In genomic region chr3:75720663-75721062, GRCm38 (mm10) we compare ENCODE assay signal across 9 mouse cellular contexts. TPM values are rescaled to one million over a fixed set of nuclear protein-coding genes. Genes with fewer than 3 reads are reported as not detected.
A peak's percentile ranks its signal among the peaks of the same experiment; 100 is the strongest.
DNase-seq lines count a peak whose midpoint lies in the region; ATAC-seq and TF ChIP-seq lines count a peak whose summit lies in the region.
"Had no signal": no experiment of that assay in that cellular context is flagged by ENCODE, and none has a peak within 500 bp of the region (broad histone marks: within the 10 kb centered on the region; RNA-seq: fewer than 3 reads in every experiment).

No protein-coding gene starts in this region.

- H3K9ac ChIP-seq in intestine, postnatal 0 days (ENCODE audit: low read depth, low read length) = no peak overlapping the region
- no peak overlapping the region for H3K9ac ChIP-seq in intestine, embryonic 16.5 days (ENCODE audit: low read depth, low read length)
- H3K9ac ChIP-seq in ES-E14 (ENCODE audit: insufficient read depth, low read depth, low read length, poor library complexity, severe bottlenecking) = no peak overlapping the region
- H3K9ac ChIP-seq in heart, embryonic 12.5 days = no peak overlapping the region

- no peak overlapping the region for H3K4me3 ChIP-seq in intestine, postnatal 0 days (ENCODE audit: low read depth, low read length)
- no peak overlapping the region for H3K4me3 ChIP-seq in intestine, embryonic 16.5 days (ENCODE audit: low read length)
- no peak overlapping the region for H3K4me3 ChIP-seq in ES-E14 (ENCODE audit: insufficient read depth in 1 of 2, low read depth in 1 of 2, low read length in 2 of 2, poor library complexity in 1 of 2, severe bottlenecking in 1 of 2)
- H3K4me3 ChIP-seq in heart, embryonic 12.5 days = no peak overlapping the region

- in situ Hi-C loops in ES-E14 (cut with MboI; ENCODE audit: low sequenced_read_pairs in 2 of 2, unreplicated experiment in 2 of 2) = no loop called here

- no peaks in the 10 kb centered on the region for H3K9me3 ChIP-seq in intestine, postnatal 0 days (ENCODE audit: control insufficient read depth)
- H3K9me3 ChIP-seq in intestine, embryonic 16.5 days (ENCODE audit: control insufficient read depth, low read length) = no peaks in the 10 kb centered on the region
- no peaks in the 10 kb centered on the region for H3K9me3 ChIP-seq in ES-E14 (ENCODE audit: control insufficient read depth, insufficient read depth, low read depth, low read length)
- H3K9me3 ChIP-seq in heart, embryonic 12.5 days (replicated peaks) = no peaks in the 10 kb centered on the region

- no peak overlapping the region for H3K27ac ChIP-seq in intestine, postnatal 0 days (ENCODE audit: low read depth, low read length)
- H3K27ac ChIP-seq in intestine, embryonic 16.5 days (ENCODE audit: low read length) = no peak overlapping the region
- no peak overlapping the region for H3K27ac ChIP-seq in ES-E14 (ENCODE audit: insufficient read depth, low read depth, low read length, poor library complexity, severe bottlenecking)
- no peak overlapping the region for H3K27ac ChIP-seq in heart, embryonic 12.5 days (ENCODE audit: poor library complexity, severe bottlenecking)

- no peak for ATAC-seq in intestine, postnatal 0 days
- no peak for ATAC-seq in intestine, embryonic 16.5 days
- ATAC-seq in heart, embryonic 12.5 days (ENCODE audit: insufficient number of reproducible peaks, low FRiP score) = no peak

- H3K27me3 ChIP-seq in intestine, postnatal 0 days (replicated peaks; ENCODE audit: control insufficient read depth, insufficient read depth, low read length) = no peaks in the 10 kb centered on the region
- H3K27me3 ChIP-seq in intestine, embryonic 16.5 days (replicated peaks; ENCODE audit: control insufficient read depth, insufficient read depth, low read length) = no peaks in the 10 kb centered on the region
- H3K27me3 ChIP-seq in heart, embryonic 12.5 days (replicated peaks) = no peaks in the 10 kb centered on the region

- no peaks in the 10 kb centered on the region for H3K36me3 ChIP-seq in intestine, postnatal 0 days (ENCODE audit: control insufficient read depth, insufficient read depth)
- H3K36me3 ChIP-seq in intestine, embryonic 16.5 days (ENCODE audit: control insufficient read depth, insufficient read depth, low read length) = no peaks in the 10 kb centered on the region
- no peaks in the 10 kb centered on the region for H3K36me3 ChIP-seq in ES-E14 (ENCODE audit: control insufficient read depth, insufficient read depth, low read length, poor library complexity, severe bottlenecking)
- no peaks in the 10 kb centered on the region for H3K36me3 ChIP-seq in heart, embryonic 12.5 days

- no peaks in the 10 kb centered on the region for H3K4me1 ChIP-seq in intestine, postnatal 0 days (replicated peaks; ENCODE audit: control insufficient read depth, insufficient read depth, low read length)
- H3K4me1 ChIP-seq in intestine, embryonic 16.5 days (ENCODE audit: control insufficient read depth, insufficient read depth, low read length) = no peaks in the 10 kb centered on the region
- no peaks in the 10 kb centered on the region for H3K4me1 ChIP-seq in ES-E14 (ENCODE audit: control insufficient read depth in 2 of 2, insufficient read depth in 2 of 2, low read length in 2 of 2, poor library complexity in 1 of 2)
- H3K4me1 ChIP-seq in heart, embryonic 12.5 days (replicated peaks) = no peaks in the 10 kb centered on the region

- 24% methylated on average over 2 of the region's 2 CpGs for WGBS in intestine, postnatal 0 days
- 17% methylated on average over 2 of the region's 2 CpGs for WGBS in intestine, embryonic 16.5 days
- 20% methylated on average over 2 of the region's 2 CpGs for WGBS in heart, embryonic 12.5 days

- peak; percentile 76 for TF ChIP-seq CTCF in intestine, postnatal 0 days (IDR thresholded peaks at IDR 0.05; ENCODE audit: low read depth)

- DNase-seq in 416B (ENCODE audit: low read depth) = peak; percentile 69
- DNase-seq in ES-E14 (ENCODE audit: low read depth, low spot score) = no peak
- DNase-seq in forelimb bud, embryonic 11.5 days (ENCODE audit: low read depth, low spot score) = peak; percentile 20
- no peak for DNase-seq in gastrocnemius, postnatal 10 days
- DNase-seq in kidney, adult 11 months = no peak

- H3K4me2 ChIP-seq in intestine, postnatal 0 days (replicated peaks; ENCODE audit: low read depth) = no peak overlapping the region
- no peak overlapping the region for H3K4me2 ChIP-seq in intestine, embryonic 16.5 days (ENCODE audit: low read depth, low read length)
- H3K4me2 ChIP-seq in heart, embryonic 12.5 days = no peak overlapping the region

TF ChIP-seq in ES-E14, 5 proteins besides CTCF, POLR2A, EP300 and RAD21:
- TF ChIP-seq ZNF384 (IDR thresholded peaks at IDR 0.05; ENCODE audit: low read depth, low read length) (peak; percentile 93), CHD2 (IDR thresholded peaks at IDR 0.05; ENCODE audit: low read depth, low read length) (no peak), MAFK (IDR thresholded peaks at IDR 0.05; ENCODE audit: insufficient read depth, low read depth, low read length) (0 out of 2 replicates have a peak, but pooled peaks have one; percentile 37), ZC3H11A (IDR thresholded peaks at IDR 0.05; ENCODE audit: borderline replicate concordance, low read depth, low read length) (peak; percentile 87; the same call in 1 of the 2 replicates), HCFC1 (IDR thresholded peaks at IDR 0.05; ENCODE audit: borderline replicate concordance, insufficient read depth, low read length) (no peak)
TF ChIP-seq in ES-E14: peak in this region for 3.

RNA-seq across cellular contexts. Expression of gene Gm29133, which starts 27.3 kb away (rescaled TPM):
- polyA plus RNA-seq in intestine, postnatal 0 days (2015; fragmentation: Nextera tagmentation; extraction: Ambion mirVana) = not detected in 2 replicates
- polyA plus RNA-seq in intestine, embryonic 16.5 days (2015; fragmentation: Nextera tagmentation; extraction: Ambion mirVana) = not detected in 2 replicates
- total RNA-seq in ES-E14 (2012; rRNA removed) = not detected in 2 replicates
- not detected for total RNA-seq in gastrocnemius, postnatal 10 days (2021)
- polyA plus RNA-seq in heart, embryonic 12.5 days (2016; fragmentation: Nextera tagmentation; extraction: Ambion mirVana) = not detected in 2 replicates
- polyA plus RNA-seq: intestine, embryonic 14.5 days had no signal

Comparison
In these comparisons a context has a peak if more than half of its experiments do, and no peak if none do; other contexts are left out.
1. DNase-seq: peak in 416B (single experiment) and forelimb bud, embryonic 11.5 days (single experiment); none in ES-E14 (single experiment), gastrocnemius, postnatal 10 days (single experiment) and kidney, adult 11 months (single experiment).